In genomic region chr5:42054636-42055035, GRCm38 (mm10) we compare ENCODE assay signal across 28 mouse cellular contexts. TPM values are rescaled to one million over a fixed set of nuclear protein-coding genes. Genes with fewer than 3 reads are reported as not detected.
DNase-seq lines count a peak whose midpoint lies in the region; ATAC-seq and TF ChIP-seq lines count a peak whose summit lies in the region.
"Had no signal": no experiment of that assay in that cellular context is flagged by ENCODE, and none has a peak within 500 bp of the region (broad histone marks: within the 10 kb centered on the region; RNA-seq: fewer than 3 reads in every experiment).

No protein-coding gene starts in this region.

- H3K4me3 ChIP-seq in forebrain, embryonic 14.5 days (ENCODE audit: low read depth, low read length) = no peak overlapping the region
- H3K4me3 ChIP-seq in forebrain, embryonic 12.5 days (replicated peaks) = no peak overlapping the region
- no peak overlapping the region for H3K4me3 ChIP-seq in cerebellum, adult 2 months (replicated peaks; ENCODE audit: insufficient read depth, low read depth, low read length)
- H3K4me3 ChIP-seq: gastrocnemius, adult 2 months; heart, embryonic 10.5 days; layer of hippocampus, adult 2 months; limb, embryonic 15.5 days; liver, embryonic 15.5 days; midbrain, embryonic 12.5 days; myocyte had no signal

- WGBS in forebrain, embryonic 14.5 days = 62% methylated on average over 4 of the region's 4 CpGs
- 80% methylated on average over 4 of the region's 4 CpGs for WGBS in forebrain, embryonic 12.5 days
- WGBS in cerebellum, adult 2 months = 12% methylated on average over 4 of the region's 4 CpGs

- H3K27ac ChIP-seq in forebrain, embryonic 14.5 days (ENCODE audit: low read depth, low read length) = no peak overlapping the region
- H3K27ac ChIP-seq in forebrain, embryonic 12.5 days = no peak overlapping the region
- H3K27ac ChIP-seq in cerebellum, adult 2 months (ENCODE audit: insufficient read depth, low read length) = peak overlapping the region; percentile 95; the same call in 1 of the 2 replicates
- H3K27ac ChIP-seq: gastrocnemius, adult 2 months; heart, embryonic 10.5 days; layer of hippocampus, adult 2 months; limb, embryonic 15.5 days; liver, embryonic 15.5 days; midbrain, embryonic 12.5 days; stomach, postnatal 0 days had no signal

- no peak overlapping the region for H3K9ac ChIP-seq in forebrain, embryonic 14.5 days (ENCODE audit: low read length)
- H3K9ac ChIP-seq in forebrain, embryonic 12.5 days = no peak overlapping the region
- H3K9ac ChIP-seq: limb, embryonic 15.5 days; liver, embryonic 15.5 days; midbrain, embryonic 12.5 days had no signal

- no peak for TF ChIP-seq CTCF in cerebellum, adult 2 months (IDR thresholded peaks at IDR 0.05; ENCODE audit: borderline replicate concordance, insufficient read depth, low read depth, low read length)

- no peaks in the 10 kb centered on the region for H3K4me1 ChIP-seq in forebrain, embryonic 14.5 days (ENCODE audit: control insufficient read depth, insufficient read depth, low read length)
- H3K4me1 ChIP-seq in forebrain, embryonic 12.5 days = no peaks in the 10 kb centered on the region
- H3K4me1 ChIP-seq in cerebellum, adult 2 months (ENCODE audit: control insufficient read depth, insufficient read depth, low read length) = peaks cover 9% of the 10 kb centered on the region; the same call in 1 of the 2 replicates
- H3K4me1 ChIP-seq: heart, embryonic 10.5 days; limb, embryonic 15.5 days; liver, embryonic 15.5 days; midbrain, embryonic 12.5 days had no signal

- DNase-seq in forebrain, embryonic 14.5 days (ENCODE audit: low spot score) = peak; percentile 49
- DNase-seq in left cerebral cortex, postnatal 4 days = peak; percentile 10
- DNase-seq in left cerebral cortex, adult 18-20 months (ENCODE audit: low spot score in 2 of 2) = no peak
- DNase-seq in cerebellum, adult 2 months = peak; percentile 66 to 94
- peak; percentile 46 to 72 for DNase-seq in cerebellum, postnatal 36 days
- no peak for DNase-seq in adrenal gland, adult 18-20 months (ENCODE audit: low spot score in 2 of 2)
- no peak for DNase-seq in ovary, postnatal 10 days (ENCODE audit: low spot score)
- DNase-seq: adrenal gland, postnatal 10 days; gastrocnemius, adult 2 months; kidney, adult 11 months; kidney, postnatal 10 days; layer of hippocampus, postnatal 36 days; right cerebral cortex, postnatal 4 days; thymus, postnatal 14 days had no signal

- H3K27me3 ChIP-seq in forebrain, embryonic 14.5 days (replicated peaks; ENCODE audit: control insufficient read depth, insufficient read depth, low read length) = no peaks in the 10 kb centered on the region
- no peaks in the 10 kb centered on the region for H3K27me3 ChIP-seq in forebrain, embryonic 12.5 days
- H3K27me3 ChIP-seq in cerebellum, adult 2 months (ENCODE audit: control insufficient read depth, insufficient read depth, low read length) = no peaks in the 10 kb centered on the region
- H3K27me3 ChIP-seq: limb, embryonic 15.5 days; liver, embryonic 15.5 days; midbrain, embryonic 12.5 days; Patski had no signal

- H3K4me2 ChIP-seq in forebrain, embryonic 14.5 days (ENCODE audit: low read length) = no peak overlapping the region
- H3K4me2 ChIP-seq in forebrain, embryonic 12.5 days = no peak overlapping the region
- H3K4me2 ChIP-seq: limb, embryonic 15.5 days; liver, embryonic 15.5 days; midbrain, embryonic 12.5 days had no signal

- peak; percentile 52; the same call in 1 of the 2 replicates for ATAC-seq in forebrain, embryonic 14.5 days
- no peak for ATAC-seq in forebrain, embryonic 12.5 days (ENCODE audit: low FRiP score)
- ATAC-seq: lung, postnatal 0 days; Patski had no signal

- no peaks in the 10 kb centered on the region for H3K9me3 ChIP-seq in forebrain, embryonic 14.5 days (replicated peaks; ENCODE audit: control insufficient read depth, low read length)
- H3K9me3 ChIP-seq in forebrain, embryonic 12.5 days = no peaks in the 10 kb centered on the region
- H3K9me3 ChIP-seq: heart, embryonic 10.5 days; limb, embryonic 15.5 days; midbrain, embryonic 12.5 days had no signal

- intact Hi-C loops in left cerebral cortex, postnatal 4 days (cut with DNase I) = no loop called here

- TF ChIP-seq POLR2A in cerebellum, adult 2 months (IDR thresholded peaks at IDR 0.05; ENCODE audit: borderline replicate concordance, insufficient read depth, low read length) = no peak

- no peaks in the 10 kb centered on the region for H3K36me3 ChIP-seq in forebrain, embryonic 14.5 days (ENCODE audit: control insufficient read depth, insufficient read depth, low read length)
- H3K36me3 ChIP-seq in forebrain, embryonic 12.5 days (replicated peaks) = no peaks in the 10 kb centered on the region
- H3K36me3 ChIP-seq: heart, embryonic 10.5 days; limb, embryonic 15.5 days; liver, embryonic 15.5 days; midbrain, embryonic 12.5 days had no signal

RNA-seq across cellular contexts. Expression of gene Gm16223, which starts 13.1 kb away (rescaled TPM):
- polyA plus RNA-seq in forebrain, embryonic 14.5 days (2014; fragmentation: Nextera tagmentation; extraction: Ambion mirVana) = 0.06 TPM in 1 of 2 replicates, not detected in the other
- 0.09 TPM in 1 of 2 replicates, not detected in the other for polyA plus RNA-seq in forebrain, embryonic 12.5 days (2016; fragmentation: Nextera tagmentation; extraction: Ambion mirVana)
- not detected for total RNA-seq in left cerebral cortex, postnatal 4 days (2021)
- not detected for total RNA-seq in left cerebral cortex, adult 18-20 months (2021)
- 0.05 and 0.08 TPM in 2 replicates for polyA plus RNA-seq in cerebellum, adult 2 months (2012; rRNA removed)
- total RNA-seq in adrenal gland, adult 18-20 months (2021) = under 1 TPM in 1 of 2 experiments, not detected in 1; 0.10 TPM
- total RNA-seq: common myeloid progenitor, adult 5-6 weeks; gastrocnemius, adult 2 months; layer of hippocampus, postnatal 36 days had no signal
- polyA plus RNA-seq: embryonic facial prominence, embryonic 11.5 days; gonadal fat pad, adult 2 months; heart, embryonic 10.5 days; heart, postnatal 0 days; limb, embryonic 15.5 days; liver, embryonic 15.5 days; lung, postnatal 0 days; midbrain, embryonic 12.5 days; stomach, postnatal 0 days had no signal

Comparison
In these comparisons a context has a peak if more than half of its experiments do, and no peak if none do; other contexts are left out.
1. DNase-seq: peak in forebrain, embryonic 14.5 days (single experiment), left cerebral cortex, postnatal 4 days (single experiment), cerebellum, adult 2 months (2 of 2) and cerebellum, postnatal 36 days (2 of 2); none in left cerebral cortex, adult 18-20 months (0 of 2), adrenal gland, adult 18-20 months (0 of 2) and ovary, postnatal 10 days (single experiment).